Mouse (Mus musculus): ENCODE measurements around the gene Fam47c. TPM values are rescaled to one million over a fixed set of nuclear protein-coding genes. Genes with fewer than 3 reads are reported as not detected.

Fam47c gene
- not detected for total RNA-seq (2021)
- long read RNA-seq, experiment 1 = 0 reads
- long read RNA-seq, experiment 2 = 0 reads

DNA sequence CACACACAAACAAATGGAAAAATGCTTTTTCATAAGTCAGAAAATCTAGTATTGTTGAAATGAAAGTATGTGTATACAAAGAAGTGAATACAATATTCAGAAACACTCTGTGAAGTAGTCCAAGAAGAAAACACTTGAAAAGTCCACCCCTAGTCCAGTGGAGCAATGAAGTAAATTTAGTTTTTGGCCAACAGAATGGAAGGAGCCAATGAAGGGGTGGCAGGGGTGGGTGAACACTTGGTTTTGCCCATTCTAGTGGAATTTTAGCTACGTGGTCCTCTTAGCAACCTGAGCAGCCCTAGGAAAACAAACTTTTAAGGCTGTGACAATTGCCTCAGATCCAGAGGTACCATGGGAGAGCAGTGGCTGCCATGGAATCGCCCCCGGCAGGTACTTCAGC, at the start of gene Fam47c:
TSS of gene Fam47c (plus strand) at position 301 of the 400 bp plus-strand sequence.
- DNase-seq (ENCODE audit: low spot score in 2 of 2) = no peak

DNA sequence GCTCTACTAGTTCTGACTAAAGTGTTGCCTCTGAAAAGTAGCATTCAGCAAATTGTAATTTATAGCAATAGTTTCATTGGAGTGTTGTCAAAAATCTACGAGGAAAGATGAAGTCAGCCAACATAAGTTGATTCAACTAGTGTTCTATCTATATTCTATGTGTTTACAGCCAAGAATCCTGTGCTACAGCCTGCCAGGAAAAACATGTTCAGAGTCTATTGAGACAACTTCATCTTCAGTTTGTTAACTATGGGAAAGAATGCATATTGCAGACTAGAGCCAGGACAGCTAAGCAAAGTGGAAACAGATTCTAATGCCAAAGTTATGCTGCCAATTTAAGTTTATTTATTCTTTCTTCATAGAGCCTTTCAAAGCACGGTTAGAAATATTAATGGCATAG, 31.8 kb downstream of the Fam47c start:
- no peak for DNase-seq (ENCODE audit: low spot score in 2 of 2)

DNA sequence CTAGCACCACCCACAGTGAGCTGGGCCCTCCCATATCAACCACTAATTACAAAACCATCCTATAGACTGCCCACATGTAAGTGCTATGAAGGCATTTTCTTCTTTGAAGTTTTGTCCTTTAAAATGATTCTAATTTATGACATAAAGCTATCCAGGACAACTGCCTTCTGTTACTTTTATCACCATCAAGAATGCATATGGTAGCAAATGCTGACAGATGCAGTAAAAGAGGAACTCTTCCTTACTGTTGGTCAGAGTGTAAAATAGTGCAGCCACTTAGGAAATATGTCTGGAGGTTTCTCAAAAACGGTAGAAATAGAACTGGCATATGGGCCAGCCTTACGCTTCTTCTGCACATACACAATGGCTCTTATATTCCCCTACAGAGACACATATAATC, 39.5 kb downstream of the Fam47c start:
- DNase-seq (ENCODE audit: low spot score in 2 of 2) = no peak

Other genes starting within 250 kb of the Fam47c start
- 1 to 10 TPM; 3.9 to 4.0 TPM for gene Prrg1, start 153.9 kb upstream of the Fam47c start, total RNA-seq (2021)

Measured in left cerebral cortex, adult 18-20 months (tissue).